Mouse (Mus musculus) spleen, embryonic (tissue): ENCODE data around the gene Kcnip3.

Experiments used
- CTCF ChIA-PET: fragments of 350-600 bp; sonication (Branson Sonifier 250); formaldehyde crosslinking; loops from one replicate; lab custom pipeline; 2022; lab: Charles Lee

The Kcnip3 gene

DNA sequence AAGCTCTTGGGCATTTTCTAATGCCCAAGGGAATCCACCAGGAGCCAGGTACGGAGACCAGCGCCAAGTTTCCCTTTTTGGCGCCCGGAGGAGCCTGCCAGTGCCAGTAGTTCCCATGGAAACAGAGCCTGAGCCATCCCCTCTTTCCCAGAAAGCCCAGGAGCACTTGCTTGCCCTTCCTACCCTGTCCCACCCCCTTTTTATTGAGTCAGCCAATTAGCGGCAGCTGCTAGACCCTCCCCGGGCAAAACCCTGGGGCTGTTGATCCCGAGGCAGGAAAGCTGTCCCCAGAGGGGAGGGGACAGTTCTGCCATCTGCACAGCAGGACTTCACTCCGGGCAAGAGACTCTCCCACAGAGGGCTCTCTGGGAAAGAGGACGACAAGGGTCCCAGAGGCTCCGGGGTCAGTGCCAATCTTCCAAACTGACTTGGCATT is at the start of gene Kcnip3:
Gene Kcnip3, minus strand, starts transcription at position 89 of the 436 bp plus-strand sequence.
- CTCF ChIA-PET: no interaction called here

DNA sequence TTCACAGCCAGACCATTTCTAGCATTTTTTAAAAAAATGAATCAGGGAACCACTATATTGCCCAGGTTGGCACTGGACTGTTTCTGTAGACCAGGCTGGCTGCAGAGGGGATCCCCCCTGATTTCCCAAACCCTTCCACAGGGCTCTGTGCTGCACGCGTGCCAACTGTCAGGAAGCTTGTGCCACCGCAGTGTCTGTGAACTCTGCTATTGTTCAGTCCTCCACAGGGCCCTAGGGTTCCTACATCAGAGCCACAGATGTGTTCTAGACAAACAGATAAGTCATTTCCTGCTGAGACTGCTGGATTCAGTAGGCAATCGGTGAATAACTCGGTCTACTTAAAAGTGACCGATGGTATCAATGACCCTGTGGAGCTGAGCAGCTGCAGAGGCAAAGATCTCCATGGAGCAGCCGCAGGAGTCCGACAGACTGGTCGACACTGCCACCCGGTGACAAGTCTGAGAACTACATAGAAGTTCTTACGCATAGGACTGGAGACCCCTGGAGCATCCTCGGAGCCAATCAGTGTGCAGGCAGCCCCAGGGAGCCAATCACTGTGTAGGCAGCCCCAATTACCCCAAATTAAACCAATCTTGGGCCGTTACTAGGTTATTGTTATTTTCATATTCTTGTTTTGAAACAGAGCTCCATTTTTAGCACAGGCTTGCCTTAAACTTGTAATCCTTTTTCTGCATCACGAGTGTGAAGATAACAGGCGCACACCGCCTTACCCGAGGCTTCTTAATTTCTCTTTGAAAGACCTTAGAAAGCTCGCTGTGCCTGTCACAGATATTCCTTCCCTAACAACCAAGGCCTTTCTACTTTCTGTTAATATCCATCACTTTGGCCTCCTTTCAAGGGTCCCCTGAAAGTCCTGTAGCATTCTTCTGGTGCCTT is 37.4 kb upstream of the Kcnip3 start:
- CTCF ChIA-PET: no interaction called here

DNA sequence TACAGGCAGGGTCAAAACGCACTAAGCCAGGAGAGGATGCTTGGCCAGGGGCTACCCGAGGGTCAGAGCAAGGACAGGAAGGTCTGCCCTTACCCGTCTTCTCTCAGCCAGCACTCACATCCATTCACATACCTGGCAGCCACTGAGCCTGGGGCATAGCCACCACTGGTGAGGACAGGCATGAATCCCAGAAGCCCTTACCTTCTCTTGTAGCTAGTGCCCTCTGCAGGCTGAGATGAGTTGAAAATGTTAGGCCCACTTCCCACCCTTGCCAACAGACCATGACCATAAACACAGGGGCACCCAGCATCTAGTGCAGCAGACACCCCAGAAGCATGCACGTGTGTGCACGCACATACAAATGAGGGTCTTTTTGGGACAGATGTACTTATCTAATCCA is 29.2 kb upstream of the Kcnip3 start:
- CTCF ChIA-PET: no interaction called here

- CTCF ChIA-PET: no interaction called here
These were observed 28.6 kb upstream of the Kcnip3 start for GRCm38 (mm10) chr2:127550446-127550845.

DNA sequence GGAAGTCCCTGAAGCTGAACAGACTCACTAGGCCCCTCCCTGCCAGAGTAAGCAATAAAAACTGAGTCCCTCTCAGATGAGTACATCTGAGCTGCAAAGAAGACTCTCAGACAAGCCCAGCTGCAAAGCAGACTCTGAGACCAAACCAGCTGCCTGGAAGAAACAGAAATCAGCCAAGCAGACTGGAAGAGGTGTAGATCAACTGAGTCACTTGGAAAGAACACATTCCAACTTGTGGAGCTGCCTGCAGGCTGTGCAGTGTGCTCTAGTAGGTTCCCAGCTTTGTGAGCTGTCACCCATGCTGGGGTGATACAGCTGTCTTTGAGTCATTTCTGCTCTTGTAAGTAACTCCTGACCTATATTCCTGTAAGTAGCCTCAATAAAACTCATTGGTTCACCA is 27.8 kb upstream of the Kcnip3 start:
- CTCF ChIA-PET: no interaction called here

GRCm38 (mm10) chr2:127548342-127549074 is 26.6 kb upstream of the Kcnip3 start:
- CTCF ChIA-PET: no interaction called here

DNA sequence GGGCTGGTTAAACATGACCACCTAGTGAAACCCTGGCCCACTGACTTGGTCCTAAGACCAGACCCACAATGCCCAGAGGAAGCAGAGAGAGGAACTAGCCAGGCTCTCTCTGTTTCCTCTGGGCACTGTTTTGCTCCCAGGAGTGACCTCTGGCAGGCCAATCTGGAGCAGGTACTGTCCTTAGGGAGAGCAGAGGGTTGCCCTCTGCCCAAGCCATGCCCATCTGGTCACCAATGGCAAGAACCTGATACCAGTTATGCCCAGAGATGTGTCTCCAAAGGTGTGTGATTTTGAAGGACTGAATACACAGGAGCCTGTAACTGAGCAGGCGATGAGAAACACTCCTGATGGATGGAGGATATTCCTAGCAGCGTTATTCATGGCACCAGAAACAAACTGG is 19.8 kb upstream of the Kcnip3 start:
- CTCF ChIA-PET: no interaction called here

DNA sequence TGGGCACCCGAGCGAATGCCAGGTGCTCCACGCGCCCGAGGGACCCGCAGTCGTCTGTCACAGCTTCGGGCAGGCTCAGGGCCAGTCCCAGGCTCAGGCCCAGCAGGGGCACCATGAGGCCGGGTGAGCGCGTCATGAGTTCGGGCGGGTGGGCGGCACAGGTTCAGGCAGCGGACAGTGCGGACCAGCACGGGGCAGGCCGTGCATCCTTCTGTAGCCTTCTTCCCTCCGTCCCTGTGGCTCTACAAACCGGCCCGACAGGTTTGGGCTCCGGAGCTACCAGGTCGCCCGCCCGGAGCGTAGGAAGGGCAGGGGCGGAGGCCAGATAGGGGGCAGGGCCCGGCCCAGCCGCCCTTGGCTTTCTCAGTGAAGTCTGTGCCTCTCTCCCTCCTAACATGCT is 19.3 kb upstream of the Kcnip3 start, which contains the start of gene Prom2:
Gene Prom2, minus strand, starts transcription at position 283 of the 400 bp plus-strand sequence.
- CTCF ChIA-PET: no interaction called here

- CTCF ChIA-PET: no interaction called here
These were observed 17.6 kb upstream of the Kcnip3 start for GRCm38 (mm10) chr2:127539494-127539893.

GRCm38 (mm10) chr2:127537548-127537947 is 15.7 kb upstream of the Kcnip3 start:
- CTCF ChIA-PET: no interaction called here

GRCm38 (mm10) chr2:127535363-127535762 is 13.5 kb upstream of the Kcnip3 start:
- CTCF ChIA-PET: no interaction called here

DNA sequence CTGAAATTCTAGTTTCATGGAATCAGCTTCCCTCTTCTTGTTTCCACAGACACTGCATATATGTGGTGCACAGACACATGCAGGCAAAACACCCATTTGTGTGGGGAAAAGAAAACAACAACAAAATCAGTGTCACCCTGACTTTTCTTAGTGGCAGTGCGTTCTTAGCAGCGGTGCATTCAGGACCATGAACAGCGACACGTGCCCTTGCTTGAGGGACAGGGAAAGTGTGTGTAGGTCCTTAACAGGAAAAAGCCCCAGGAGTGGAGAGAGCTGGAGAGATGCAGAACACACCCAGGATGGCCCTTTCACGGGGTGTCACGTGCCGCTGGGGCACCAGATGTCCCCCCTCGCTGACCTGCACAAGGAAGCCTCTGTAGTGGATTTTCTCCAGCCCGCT is 10.5 kb upstream of the Kcnip3 start:
- CTCF ChIA-PET: no interaction called here

GRCm38 (mm10) chr2:127531592-127531991 is 9.7 kb upstream of the Kcnip3 start:
- CTCF ChIA-PET: no interaction called here

- CTCF ChIA-PET: interaction anchor here (0.6 kb wide), 1 partner anchor 1509 kb away, joined by 6 read pairs; no protein-coding TSS in a partner anchor
These were observed 8.5 kb upstream of the Kcnip3 start for GRCm38 (mm10) chr2:127530418-127530817.

- CTCF ChIA-PET: no interaction called here
These were observed 3.3 kb upstream of the Kcnip3 start for GRCm38 (mm10) chr2:127525004-127525775.

DNA sequence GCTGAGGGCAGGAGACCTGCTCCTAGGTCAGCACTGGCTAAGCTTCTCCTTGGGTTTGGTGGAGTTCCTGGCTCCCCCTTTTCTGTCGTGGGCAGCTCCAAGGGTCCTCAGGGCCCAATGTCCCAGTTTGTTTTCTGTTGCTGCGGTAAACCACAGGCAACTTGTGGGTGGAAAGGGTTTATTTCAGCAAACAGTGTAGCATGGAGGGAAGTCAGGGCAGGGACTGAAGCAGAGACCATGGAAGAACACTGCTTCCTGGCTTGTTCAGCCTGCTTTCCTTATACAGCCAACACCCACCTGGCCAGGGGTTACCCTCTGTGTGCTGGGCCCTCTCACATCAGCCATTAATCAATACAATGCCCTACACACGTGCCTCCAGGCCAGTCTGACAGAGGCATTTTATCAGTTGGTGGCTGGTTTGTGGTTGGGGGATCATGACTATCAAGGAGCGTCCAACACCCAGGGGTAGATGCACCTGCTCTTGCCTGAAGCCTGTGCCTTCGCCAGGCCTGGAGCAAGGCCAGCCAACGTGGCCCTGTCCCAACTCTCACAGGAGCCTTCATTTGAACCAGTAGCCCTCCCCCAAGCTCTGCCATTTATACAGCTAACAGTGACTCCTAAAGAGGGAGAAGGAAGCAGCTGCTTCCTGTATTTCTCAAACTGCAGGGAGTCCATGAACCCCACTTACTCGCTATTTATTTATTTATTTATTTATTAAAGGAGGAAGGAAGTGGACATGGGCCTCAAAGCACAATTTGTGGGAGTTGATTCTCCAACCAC is 2.2 kb upstream of the Kcnip3 start:
- CTCF ChIA-PET: no interaction called here

DNA sequence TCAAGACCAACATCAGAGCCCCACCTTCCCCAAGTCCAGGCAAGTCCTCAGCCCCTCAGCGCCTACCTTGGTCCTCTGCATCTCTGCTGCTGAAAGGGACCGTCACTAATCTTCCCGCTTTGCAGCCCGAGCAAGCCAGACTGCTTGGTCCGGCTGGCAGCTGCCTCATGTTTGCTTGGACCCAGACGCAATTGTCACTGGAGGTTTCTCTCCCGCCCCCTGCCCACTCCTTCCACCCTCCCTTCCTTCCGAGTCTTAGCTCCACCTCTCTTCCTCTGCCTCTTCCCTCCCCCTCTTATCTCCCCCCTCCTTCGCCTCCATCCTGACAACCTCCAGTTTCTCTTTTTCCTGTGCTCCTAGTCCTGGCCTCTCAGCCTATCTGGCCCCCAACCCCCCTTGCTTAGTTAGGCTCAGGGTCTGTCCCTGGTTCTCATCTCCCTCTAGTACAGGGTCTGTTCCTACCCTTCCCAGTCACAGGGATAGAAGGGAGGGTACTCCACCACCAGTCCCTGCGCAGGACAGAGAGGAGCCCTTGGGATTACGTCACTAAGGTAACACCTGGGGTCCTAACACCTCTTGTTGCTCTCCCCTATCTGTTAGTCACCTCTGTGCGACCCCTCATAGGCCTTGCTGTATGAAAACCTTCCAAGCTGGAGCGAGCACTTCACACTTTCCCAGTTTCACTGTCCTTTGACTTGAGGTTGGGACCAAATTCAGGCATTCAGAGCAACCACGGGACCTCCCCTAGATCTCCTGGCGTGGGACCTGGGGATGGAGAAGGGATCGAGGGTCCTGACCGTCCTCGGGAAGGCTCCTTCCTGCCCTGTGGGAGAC is 505 bp downstream of the Kcnip3 start:
- CTCF ChIA-PET: no interaction called here

DNA sequence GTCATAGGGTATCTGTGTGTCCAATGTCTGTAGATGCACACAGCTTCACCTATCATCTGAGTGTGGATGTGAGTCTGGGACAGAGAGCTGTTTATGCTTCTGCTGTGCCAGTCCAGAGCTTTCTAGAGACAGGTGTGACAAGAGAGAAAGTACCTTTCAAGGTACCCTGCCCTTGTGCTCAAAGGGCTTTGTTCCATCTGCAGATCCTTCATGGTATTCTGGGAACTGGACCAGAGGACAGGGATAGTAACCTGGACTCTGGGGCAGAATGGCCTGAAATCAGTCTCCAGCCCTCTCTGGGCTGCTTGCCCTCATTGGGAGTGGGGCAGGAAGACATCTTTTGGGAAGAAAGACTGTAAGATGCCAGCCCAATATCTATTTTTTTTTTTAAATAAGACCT is 1.8 kb downstream of the Kcnip3 start:
- CTCF ChIA-PET: no interaction called here

- CTCF ChIA-PET: no interaction called here
These were observed 2.6 kb downstream of the Kcnip3 start for GRCm38 (mm10) chr2:127519308-127519707.

- CTCF ChIA-PET: no interaction called here
These were observed 3.1 kb downstream of the Kcnip3 start for GRCm38 (mm10) chr2:127518831-127519230.
